Mouse (Mus musculus) G1E-ER4 (cell line): ENCODE data around the gene Plk5. TPM values are rescaled to one million over a fixed set of nuclear protein-coding genes. Genes with fewer than 3 reads are reported as not detected.

Experiments used
- GATA1 ChIP-seq: IDR thresholded peaks from one replicate; pipeline ENCODE4 v1.8.0; 2012; ENCODE audit warnings: low read length, inconsistent platforms
- polyA plus RNA-seq: library from polyadenylated mRNA; stranded (reverse); fragments of >175 nt; gene quantifications from 2 replicates; pipeline ENCODE4 v1.2.3, GENCODE M21; 2012

Gene Plk5
- polyA plus RNA-seq, 1 experiment = not detected

GRCm38 (mm10) chr10:80388731-80389130 is 32.5 kb downstream of the Plk5 start:
- TF ChIP-seq GATA1 = no peak

GRCm38 (mm10) chr10:80389185-80389708 is 33.0 kb downstream of the Plk5 start:
- no peak for TF ChIP-seq GATA1

GRCm38 (mm10) chr10:80390697-80391096 is 34.4 kb downstream of the Plk5 start:
- no peak for TF ChIP-seq GATA1

- TF ChIP-seq GATA1 = no peak
These were observed 36.4 kb downstream of the Plk5 start for GRCm38 (mm10) chr10:80392687-80393086.

GRCm38 (mm10) chr10:80395025-80395627 is 38.9 kb downstream of the Plk5 start:
- TF ChIP-seq GATA1 = no peak

- TF ChIP-seq GATA1 = no peak
These were observed 40.7 kb downstream of the Plk5 start for GRCm38 (mm10) chr10:80396822-80397523.

GRCm38 (mm10) chr10:80397524-80398173 is 41.4 kb downstream of the Plk5 start:
- no peak for TF ChIP-seq GATA1

- no peak for TF ChIP-seq GATA1
These were observed 41.9 kb downstream of the Plk5 start for GRCm38 (mm10) chr10:80398174-80398535.

- TF ChIP-seq GATA1 = no peak
These were observed 42.5 kb downstream of the Plk5 start for GRCm38 (mm10) chr10:80398719-80399190.

GRCm38 (mm10) chr10:80399191-80399972 is 43.1 kb downstream of the Plk5 start, which contains the start of gene Mbd3:
Gene Mbd3 (minus strand): TSS chr10:80399550.
- TF ChIP-seq GATA1 = no peak

GRCm38 (mm10) chr10:80399973-80400703 is 43.9 kb downstream of the Plk5 start:
- TF ChIP-seq GATA1 = no peak

GRCm38 (mm10) chr10:80400704-80401161 is 44.5 kb downstream of the Plk5 start:
- no peak for TF ChIP-seq GATA1

GRCm38 (mm10) chr10:80403044-80403692 is 46.9 kb downstream of the Plk5 start:
- no peak for TF ChIP-seq GATA1

GRCm38 (mm10) chr10:80405481-80406173 is 49.4 kb downstream of the Plk5 start:
- TF ChIP-seq GATA1 = no peak
